Mouse (Mus musculus): ENCODE results near the gene Uchl4.
"Not testable (repeated sequence)": the region's sequence is repeated elsewhere in the genome, so short reads cannot be mapped to it uniquely, and the experiment has no call there.

The Uchl4 gene

GRCm38 (mm10) chr9:64234768-64235435 lies at the start of gene Uchl4:
TSS of gene Uchl4 (plus strand) at chr9:64235201.
- no peak for DNase-seq

GRCm38 (mm10) chr9:64193879-64194278 lies 41.1 kb upstream of the Uchl4 start:
- DNase-seq = no peak

- DNase-seq = no peak
These were observed 39.4 kb upstream of the Uchl4 start for GRCm38 (mm10) chr9:64195554-64195953.

- no peak for DNase-seq
These were observed 37.5 kb upstream of the Uchl4 start for GRCm38 (mm10) chr9:64197524-64197923.

- no peak for DNase-seq
These were observed 36.8 kb upstream of the Uchl4 start for GRCm38 (mm10) chr9:64198068-64198762.

- not testable (repeated sequence) for DNase-seq
These were observed 36.1 kb upstream of the Uchl4 start for GRCm38 (mm10) chr9:64198763-64199418.

- no peak for DNase-seq
These were observed 35.1 kb upstream of the Uchl4 start for GRCm38 (mm10) chr9:64199897-64200296.

- DNase-seq = no peak
These were observed 32.7 kb upstream of the Uchl4 start for GRCm38 (mm10) chr9:64202331-64202730.

- DNase-seq = no peak
These were observed 32.1 kb upstream of the Uchl4 start for GRCm38 (mm10) chr9:64202866-64203265.

GRCm38 (mm10) chr9:64207509-64208084 lies 27.4 kb upstream of the Uchl4 start:
- DNase-seq = no peak

GRCm38 (mm10) chr9:64214452-64214851 lies 20.5 kb upstream of the Uchl4 start:
- DNase-seq = no peak

GRCm38 (mm10) chr9:64216090-64216489 lies 18.9 kb upstream of the Uchl4 start:
- no peak for DNase-seq

- DNase-seq = no peak
These were observed 18.4 kb upstream of the Uchl4 start for GRCm38 (mm10) chr9:64216641-64217040.

GRCm38 (mm10) chr9:64217887-64218286 lies 17.1 kb upstream of the Uchl4 start:
- DNase-seq = no peak

GRCm38 (mm10) chr9:64219305-64219704 lies 15.7 kb upstream of the Uchl4 start:
- DNase-seq = no peak

GRCm38 (mm10) chr9:64219772-64220420 lies 15.1 kb upstream of the Uchl4 start:
- no peak for DNase-seq

GRCm38 (mm10) chr9:64220603-64221002 lies 14.4 kb upstream of the Uchl4 start:
- no peak for DNase-seq

GRCm38 (mm10) chr9:64221480-64221879 lies 13.5 kb upstream of the Uchl4 start:
- no peak for DNase-seq

GRCm38 (mm10) chr9:64222098-64222497 lies 12.9 kb upstream of the Uchl4 start:
- DNase-seq = no peak

- no peak for DNase-seq
These were observed 9.2 kb upstream of the Uchl4 start for GRCm38 (mm10) chr9:64225805-64226204.

GRCm38 (mm10) chr9:64227736-64228135 lies 7.3 kb upstream of the Uchl4 start:
- peak in 1 of 2 experiments; percentile 35 for DNase-seq

GRCm38 (mm10) chr9:64228972-64229371 lies 6.0 kb upstream of the Uchl4 start:
- DNase-seq = no peak

GRCm38 (mm10) chr9:64231171-64231570 lies 3.8 kb upstream of the Uchl4 start:
- DNase-seq = no peak

Measured in lung, postnatal 4 days (tissue).